In genomic region chr4:152263512-152264176, GRCm38 (mm10) we compare ENCODE assay signal across 8 mouse cellular contexts. TPM values are rescaled to one million over a fixed set of nuclear protein-coding genes. Genes with fewer than 3 reads are reported as not detected.
DNase-seq lines count a peak whose midpoint lies in the region; ATAC-seq and TF ChIP-seq lines count a peak whose summit lies in the region.

No protein-coding gene starts in this region.

- H3K4me1 ChIP-seq in neural tube, embryonic 12.5 days = peaks cover 17% of the 10 kb centered on the region

- H3K9ac ChIP-seq in neural tube, embryonic 12.5 days = no peak overlapping the region

- peak overlapping the region; percentile 25; the same call in 1 of the 2 replicates for H3K27ac ChIP-seq in layer of hippocampus, adult 2 months
- H3K27ac ChIP-seq in neural tube, embryonic 12.5 days = no peak overlapping the region

- no peak for DNase-seq in layer of hippocampus, adult 2 months (ENCODE audit: low spot score in 2 of 2)
- no peak for DNase-seq in layer of hippocampus, postnatal 25 days (ENCODE audit: extremely low spot score in 1 of 2, low spot score in 1 of 2)
- peak; percentile 76 for DNase-seq in embryo, embryonic 10 days (ENCODE audit: low spot score)
- DNase-seq in kidney, adult 18-20 months = peak; percentile 21
- DNase-seq in right cerebral cortex, postnatal 36 days (ENCODE audit: low spot score in 2 of 2) = no peak
- DNase-seq in urinary bladder, postnatal 4 days (ENCODE audit: low spot score in 2 of 2) = no peak
- DNase-seq in spleen, postnatal 10 days (ENCODE audit: low spot score in 2 of 2) = no peak

- 0 out of 2 replicates have a peak, but pooled peaks cover 3% of the 10 kb centered on the region for H3K36me3 ChIP-seq in neural tube, embryonic 12.5 days

- H3K27me3 ChIP-seq in neural tube, embryonic 12.5 days (replicated peaks) = no peaks in the 10 kb centered on the region

- no peak overlapping the region for H3K4me3 ChIP-seq in layer of hippocampus, adult 2 months
- no peak overlapping the region for H3K4me3 ChIP-seq in neural tube, embryonic 12.5 days

- WGBS in neural tube, embryonic 12.5 days = 35% methylated on average over 10 of the region's 10 CpGs

- TF ChIP-seq CTCF in layer of hippocampus, adult 2 months (conservative IDR thresholded peaks at IDR 0.05) = no peak

- ATAC-seq in neural tube, embryonic 12.5 days (ENCODE audit: low FRiP score, low read depth) = no peak

- peak overlapping the region; percentile 16 for H3K4me2 ChIP-seq in neural tube, embryonic 12.5 days (replicated peaks)

- H3K9me3 ChIP-seq in neural tube, embryonic 12.5 days = no peaks in the 10 kb centered on the region

RNA-seq across cellular contexts. Expression of gene Gpr153, which starts 10.4 kb away (rescaled TPM):
- total RNA-seq in layer of hippocampus, adult 2 months (2021) = 1 to 10 TPM; 5.6 to 6.4 TPM
- total RNA-seq in layer of hippocampus, postnatal 25 days (2021) = 1 to 10 TPM; 5.4 to 6.0 TPM
- 13.9 and 15.5 TPM in 2 replicates for polyA plus RNA-seq in neural tube, embryonic 12.5 days (2016; fragmentation: Nextera tagmentation; extraction: Ambion mirVana)

RNA-seq across cellular contexts. Expression of gene Hes3, which starts 27.8 kb away (rescaled TPM):
- total RNA-seq in layer of hippocampus, adult 2 months (2021) = not detected
- total RNA-seq in layer of hippocampus, postnatal 25 days (2021) = not detected
- polyA plus RNA-seq in neural tube, embryonic 12.5 days (2016; fragmentation: Nextera tagmentation; extraction: Ambion mirVana) = 0.58 and 1.1 TPM in 2 replicates

RNA-seq across cellular contexts. Expression of gene Icmt, which starts 33.4 kb away (rescaled TPM):
- total RNA-seq in layer of hippocampus, adult 2 months (2021) = 10 to 100 TPM; 42.3 to 43.0 TPM
- 10 to 100 TPM; 38.9 to 45.1 TPM for total RNA-seq in layer of hippocampus, postnatal 25 days (2021)
- 23.0 and 24.7 TPM in 2 replicates for polyA plus RNA-seq in neural tube, embryonic 12.5 days (2016; fragmentation: Nextera tagmentation; extraction: Ambion mirVana)

RNA-seq across cellular contexts. Expression of gene Rnf207, which starts 55.1 kb away (rescaled TPM):
- total RNA-seq in layer of hippocampus, adult 2 months (2021) = 1 to 10 TPM; 6.5 to 7.7 TPM
- total RNA-seq in layer of hippocampus, postnatal 25 days (2021) = 1 to 10 TPM; 2.6 to 5.8 TPM
- polyA plus RNA-seq in neural tube, embryonic 12.5 days (2016; fragmentation: Nextera tagmentation; extraction: Ambion mirVana) = 5.8 and 7.3 TPM in 2 replicates

Comparison
In these comparisons a context has a peak if more than half of its experiments do, and no peak if none do; other contexts are left out.
1. DNase-seq: peak in embryo, embryonic 10 days (single experiment) and kidney, adult 18-20 months (single experiment); none in layer of hippocampus, adult 2 months (0 of 2), layer of hippocampus, postnatal 25 days (0 of 2), right cerebral cortex, postnatal 36 days (0 of 2), urinary bladder, postnatal 4 days (0 of 2) and spleen, postnatal 10 days (0 of 2).